Mouse (Mus musculus) liver, embryonic 11.5 days (tissue): ENCODE data around the gene Klrd1. TPM values are rescaled to one million over a fixed set of nuclear protein-coding genes. Genes with fewer than 3 reads are reported as not detected.

Experiments used
- ATAC-seq: fragments of 200-750 bp; cut with Nextera tagmentation; replicated peaks from 2 replicates; pipeline ENCODE4 v1.8.0; 2017; ENCODE audit warnings: moderate number of reproducible peaks, mild to moderate bottlenecking, moderate TSS enrichment, moderate library complexity; ENCODE audit not compliant: low FRiP score
- DNase-seq: peaks from one replicate; pipeline ENCODE4 v3.0.0-alpha.2; 2017; ENCODE audit warnings: low spot score
- H3K27ac ChIP-seq: fragments of 300-500 bp; sonication (generic); 2 replicates; pipeline ENCODE4 v1.5.1; 2014; ENCODE audit warnings: mild to moderate bottlenecking, low read depth, low read length, control low read depth
- H3K27me3 ChIP-seq: fragments of 300-500 bp; sonication (generic); replicated peaks from 2 replicates; pipeline ENCODE4 v1.6.1; 2014; ENCODE audit warnings: low read length, mixed read lengths; ENCODE audit not compliant: control insufficient read depth, insufficient read depth
- H3K36me3 ChIP-seq: fragments of 300-500 bp; sonication (generic); 2 replicates; pipeline ENCODE4 v1.6.1; 2014; ENCODE audit warnings: mild to moderate bottlenecking, low read length, moderate library complexity, mixed read lengths; ENCODE audit not compliant: control insufficient read depth, insufficient read depth
- H3K4me1 ChIP-seq: fragments of 300-500 bp; sonication (generic); replicated peaks from 2 replicates; pipeline ENCODE4 v1.6.1; 2014; ENCODE audit warnings: low read length, mixed read lengths; ENCODE audit not compliant: control insufficient read depth, insufficient read depth
- H3K4me2 ChIP-seq: fragments of 300-500 bp; sonication (generic); 2 replicates; pipeline ENCODE4 v1.6.1; 2014; ENCODE audit warnings: mild to moderate bottlenecking, control low read depth, moderate library complexity
- H3K4me3 ChIP-seq: fragments of 300-500 bp; sonication (generic); 2 replicates; pipeline ENCODE4 v1.5.1; 2014; ENCODE audit warnings: low read depth, low read length, control low read depth
- H3K9ac ChIP-seq: fragments of 300-500 bp; sonication (generic); 2 replicates; pipeline ENCODE4 v1.6.1; 2014; ENCODE audit warnings: low read depth, low read length, control low read depth
- H3K9me3 ChIP-seq: fragments of 300-500 bp; sonication (generic); 2 replicates; pipeline ENCODE4 v1.6.1; 2016; ENCODE audit warnings: low read length, inconsistent platforms, mixed read lengths; ENCODE audit not compliant: control insufficient read depth
- WGBS: fragments of 180-500 bp; shearing (Covaris S2); extraction: QIAGEN DNeasy Blood & Tissue Kit; methylation state at CpG from one replicate; pipeline ENCODE4 v1.1.7; 2014; 5-methylcytosine and 5-hydroxymethylcytosine counted together
- polyA plus RNA-seq: library from polyadenylated mRNA; unstranded; fragments of >200 nt; fragmentation: Nextera tagmentation; extraction: Ambion mirVana; gene quantifications from 2 replicates; pipeline ENCODE4 v1.2.1, GENCODE M21; 2014

Klrd1 gene
- polyA plus RNA-seq, 1 experiment from 2014 or later: not detected

- no peak overlapping the region for H3K4me3 ChIP-seq
- no peak overlapping the region for H3K27ac ChIP-seq
- H3K36me3 ChIP-seq: no peaks in the 10 kb centered on the region
- DNase-seq (no peak), ATAC-seq (no peak)
- no peaks in the 10 kb centered on the region for H3K27me3 ChIP-seq
- no peak overlapping the region for H3K9ac ChIP-seq
- no peak overlapping the region for H3K4me2 ChIP-seq
- peaks cover 7% of the 10 kb centered on the region for H3K4me1 ChIP-seq
- H3K9me3 ChIP-seq: no peaks in the 10 kb centered on the region
- WGBS: 53% methylated on average over 4 of the region's 4 CpGs
Observed at GRCm38 (mm10) chr6:129559641-129560027, 31.9 kb upstream of the Klrd1 start.

DNA sequence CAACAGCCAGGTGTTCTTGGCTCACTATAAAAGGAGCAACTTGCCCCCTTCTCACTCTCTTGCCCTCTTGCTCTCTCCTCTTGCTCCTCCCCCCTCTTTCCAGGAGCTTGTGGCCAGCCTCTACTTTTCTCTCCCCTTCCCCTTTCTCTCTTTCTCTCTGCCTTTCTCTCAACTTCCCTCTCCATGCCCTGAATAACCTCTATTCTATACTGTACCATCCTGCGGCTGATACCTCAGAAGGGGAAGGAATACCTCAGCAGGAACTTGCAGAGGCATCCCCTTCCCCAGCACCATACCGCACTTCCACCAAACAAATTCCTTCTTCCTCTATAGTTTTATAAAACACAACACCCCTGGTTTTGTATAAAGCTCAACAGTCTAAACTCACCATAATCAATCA is 26.3 kb upstream of the Klrd1 start:
- Histone ChIP-seq H3K4me2 (no peak overlapping the region), H3K4me1 (no peaks in the 10 kb centered on the region), H3K27me3 (no peaks in the 10 kb centered on the region), H3K9me3 (no peaks in the 10 kb centered on the region), H3K36me3 (no peaks in the 10 kb centered on the region), H3K9ac (no peak overlapping the region), H3K4me3 (no peak overlapping the region), H3K27ac (no peak overlapping the region)
- WGBS: 53% methylated on average over 2 of the region's 2 CpGs
- DNase-seq (no peak), ATAC-seq (no peak)

DNA sequence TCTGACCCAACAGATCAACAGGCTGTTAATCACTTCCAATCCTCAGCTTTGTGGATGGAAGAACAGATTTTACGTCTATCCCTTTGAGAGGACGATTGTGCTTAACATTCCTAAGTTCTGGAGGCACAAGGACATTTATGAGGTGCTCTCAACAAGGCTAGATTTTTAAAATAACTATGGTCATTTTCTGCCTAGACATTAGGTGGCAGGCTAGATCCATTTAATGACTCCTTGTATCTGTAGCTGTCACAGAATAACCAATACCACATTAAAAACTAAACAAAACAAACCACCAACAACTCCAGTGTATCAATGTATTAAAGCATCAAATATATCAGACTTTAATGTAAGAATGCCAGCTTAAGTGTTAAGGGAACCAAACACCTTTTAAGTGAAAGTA is 16.3 kb upstream of the Klrd1 start:
- WGBS: 18% methylated on average over 2 of the region's 2 CpGs
- no peak for DNase-seq
- no peak overlapping the region for H3K9ac ChIP-seq

GRCm38 (mm10) chr6:129577605-129578004 is 14.0 kb upstream of the Klrd1 start, which contains the start of gene Klre1:
Gene Klre1, plus strand, starts transcription at chr6:129577905.
- H3K4me1 ChIP-seq: no peaks in the 10 kb centered on the region
- H3K27ac ChIP-seq: no peak within 1 kb of the TSS
- ATAC-seq: no peak
- H3K9ac ChIP-seq: no peak within 1 kb of the TSS
- H3K36me3 ChIP-seq: no peaks in the 10 kb centered on the region
- H3K27me3 ChIP-seq: no peaks in the 10 kb centered on the region
- DNase-seq: no peak
- H3K4me3 ChIP-seq: no peak within 1 kb of the TSS
- H3K9me3 ChIP-seq: no peaks in the 10 kb centered on the region
- no peak within 1 kb of the TSS for H3K4me2 ChIP-seq
- WGBS: 84% methylated on average over 8 of the region's 8 CpGs

More for the DNA sequence above, 16.3 kb upstream of the Klrd1 start:
- H3K4me1 ChIP-seq: no peaks in the 10 kb centered on the region
- no peak overlapping the region for H3K4me2 ChIP-seq
- no peak overlapping the region for H3K4me3 ChIP-seq
- no peaks in the 10 kb centered on the region for H3K9me3 ChIP-seq
- H3K36me3 ChIP-seq: no peaks in the 10 kb centered on the region
- H3K27me3 ChIP-seq: no peaks in the 10 kb centered on the region
- no peak for ATAC-seq
- H3K27ac ChIP-seq: no peak overlapping the region

GRCm38 (mm10) chr6:129581274-129581673 is 10.3 kb upstream of the Klrd1 start:
- ATAC-seq (no peak), DNase-seq (no peak)
- Histone ChIP-seq H3K27ac (no peak overlapping the region), H3K36me3 (no peaks in the 10 kb centered on the region), H3K4me3 (no peak overlapping the region), H3K4me1 (no peaks in the 10 kb centered on the region), H3K9me3 (no peaks in the 10 kb centered on the region), H3K9ac (no peak overlapping the region), H3K4me2 (no peak overlapping the region), H3K27me3 (no peaks in the 10 kb centered on the region)
- WGBS: 58% methylated on average over 4 of the region's 4 CpGs

- Histone ChIP-seq H3K9ac (no peak overlapping the region), H3K4me3 (no peak overlapping the region), H3K36me3 (no peaks in the 10 kb centered on the region), H3K4me1 (no peaks in the 10 kb centered on the region), H3K27me3 (no peaks in the 10 kb centered on the region), H3K27ac (no peak overlapping the region), H3K4me2 (no peak overlapping the region), H3K9me3 (no peaks in the 10 kb centered on the region)
- 46% methylated on average over 4 of the region's 4 CpGs for WGBS
- DNase-seq (no peak), ATAC-seq (no peak)
Observed at GRCm38 (mm10) chr6:129581896-129582295, 9.7 kb upstream of the Klrd1 start.

DNA sequence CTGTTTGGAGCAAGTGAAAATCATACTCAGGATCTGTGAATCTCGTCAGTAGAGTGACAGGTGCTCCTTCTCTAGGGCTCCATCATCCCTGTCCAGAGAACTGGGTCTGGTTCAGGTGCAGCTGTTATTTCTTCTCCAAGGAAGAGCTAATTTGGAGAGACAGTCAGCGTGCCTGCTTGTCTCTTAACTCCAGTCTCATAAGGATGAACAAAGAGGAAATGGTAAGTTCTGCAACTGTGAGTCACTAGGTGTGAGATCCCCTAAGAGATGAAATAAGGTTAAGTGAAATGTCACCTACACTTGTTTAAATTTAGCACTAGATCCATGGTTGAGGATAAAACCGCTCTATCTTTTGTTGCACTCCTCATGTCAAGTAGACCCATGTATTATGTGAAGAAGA is 8.6 kb upstream of the Klrd1 start:
- Histone ChIP-seq H3K36me3 (no peaks in the 10 kb centered on the region), H3K27ac (no peak overlapping the region), H3K27me3 (no peaks in the 10 kb centered on the region), H3K4me3 (no peak overlapping the region), H3K4me1 (no peaks in the 10 kb centered on the region), H3K9me3 (no peaks in the 10 kb centered on the region), H3K9ac (no peak overlapping the region), H3K4me2 (no peak overlapping the region)
- WGBS: 65% methylated on average over 3 of the region's 3 CpGs
- DNase-seq (no peak), ATAC-seq (no peak)

- ATAC-seq: no peak
- Histone ChIP-seq H3K27me3 (no peaks in the 10 kb centered on the region), H3K4me3 (no peak overlapping the region), H3K27ac (no peak overlapping the region), H3K36me3 (no peaks in the 10 kb centered on the region), H3K9me3 (no peaks in the 10 kb centered on the region), H3K9ac (no peak overlapping the region), H3K4me2 (no peak overlapping the region), H3K4me1 (no peaks in the 10 kb centered on the region)
- DNase-seq: no peak
Observed at GRCm38 (mm10) chr6:129608372-129608771, 16.8 kb downstream of the Klrd1 start.

GRCm38 (mm10) chr6:129623735-129624134 is 32.2 kb downstream of the Klrd1 start, which contains the start of gene Klrk1:
Gene Klrk1, minus strand, starts transcription at chr6:129623864.
- no peak within 1 kb of the TSS for H3K9ac ChIP-seq
- H3K9me3 ChIP-seq: no peaks in the 10 kb centered on the region
- no peaks in the 10 kb centered on the region for H3K36me3 ChIP-seq
- no peaks in the 10 kb centered on the region for H3K4me1 ChIP-seq
- no peak within 1 kb of the TSS for H3K4me2 ChIP-seq
- ATAC-seq (no peak), DNase-seq (no peak)
- WGBS: 72% methylated on average over 4 of the region's 4 CpGs
- no peak within 1 kb of the TSS for H3K4me3 ChIP-seq
- no peak within 1 kb of the TSS for H3K27ac ChIP-seq
- H3K27me3 ChIP-seq: no peaks in the 10 kb centered on the region
